In the genomic region with DNA sequence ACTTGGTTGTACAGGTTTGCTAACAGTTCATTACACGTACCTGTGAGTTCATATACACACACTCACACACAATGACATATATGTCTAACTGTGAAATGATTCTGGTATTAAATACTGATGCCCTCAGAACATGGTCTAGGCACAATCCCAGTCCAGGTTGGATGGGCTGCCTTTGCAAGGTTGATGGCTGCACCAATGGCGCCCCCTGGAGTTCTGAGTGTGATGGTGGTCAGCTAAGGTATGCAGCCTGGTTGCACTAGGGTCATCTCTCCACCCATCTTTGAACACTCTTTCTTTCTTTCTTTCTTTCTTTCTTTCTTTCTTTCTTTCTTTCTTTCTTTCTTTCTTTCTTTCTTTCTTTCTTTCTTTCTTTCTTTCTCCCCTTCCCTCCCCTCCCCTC, we compare ENCODE assay signal across 9 mouse cellular contexts.
A peak's percentile ranks its signal among the peaks of the same experiment; 100 is the strongest.
DNase-seq lines count a peak whose midpoint lies in the region; ATAC-seq and TF ChIP-seq lines count a peak whose summit lies in the region.
"Had no signal": no experiment of that assay in that cellular context is flagged by ENCODE, and none has a peak within 500 bp of the region (broad histone marks: within the 10 kb centered on the region; RNA-seq: fewer than 3 reads in every experiment).

No protein-coding gene starts in this region.

- intact Hi-C loops in gastrocnemius, postnatal 14 days (cut with DNase I; ENCODE audit: low total_unique reads) = no loop called here

- H3K27me3 ChIP-seq in hindbrain, embryonic 11.5 days (ENCODE audit: control insufficient read depth, insufficient read depth, low read length) = no peaks in the 10 kb centered on the region
- H3K27me3 ChIP-seq in hindbrain, embryonic 16.5 days (replicated peaks; ENCODE audit: control insufficient read depth, insufficient read depth, low read length) = no peaks in the 10 kb centered on the region
- no peaks in the 10 kb centered on the region for H3K27me3 ChIP-seq in thymus, adult 2 months (ENCODE audit: control insufficient read depth, insufficient read depth, low read length)

- DNase-seq in hindbrain, embryonic 11.5 days (ENCODE audit: low spot score) = peak; percentile 22
- peak; percentile 22 for DNase-seq in thymus, adult 2 months
- DNase-seq in thymus, adult 18-20 months = no peak
- DNase-seq in embryo, embryonic 10.5 days (ENCODE audit: low spot score) = peak; percentile 48
- no peak for DNase-seq in right cerebral cortex, postnatal 10 days (ENCODE audit: low spot score in 2 of 2)
- no peak for DNase-seq in gastrocnemius, postnatal 14 days
- DNase-seq: cerebellum, adult 9-11 months had no signal

- no peak for TF ChIP-seq POLR2A in thymus, adult 2 months (IDR thresholded peaks at IDR 0.05; ENCODE audit: control insufficient read depth, extremely low read depth, insufficient read depth, low read length, poor library complexity)

- no peaks in the 10 kb centered on the region for H3K4me1 ChIP-seq in hindbrain, embryonic 11.5 days (replicated peaks; ENCODE audit: control insufficient read depth, insufficient read depth, low read length)
- no peaks in the 10 kb centered on the region for H3K4me1 ChIP-seq in hindbrain, embryonic 16.5 days (ENCODE audit: control insufficient read depth, insufficient read depth, low read depth, low read length)
- H3K4me1 ChIP-seq in thymus, adult 2 months (replicated peaks; ENCODE audit: control insufficient read depth, insufficient read depth, low read length) = no peaks in the 10 kb centered on the region

- H3K4me3 ChIP-seq in hindbrain, embryonic 11.5 days (ENCODE audit: low read depth, low read length) = no peak overlapping the region
- no peak overlapping the region for H3K4me3 ChIP-seq in hindbrain, embryonic 16.5 days (ENCODE audit: low read length)
- H3K4me3 ChIP-seq in thymus, adult 2 months (ENCODE audit: control insufficient read depth, insufficient read depth, low read length) = no peak overlapping the region

- 47% methylated on average over 2 of the region's 2 CpGs for WGBS in hindbrain, embryonic 11.5 days
- WGBS in hindbrain, embryonic 16.5 days = 36% methylated on average over 2 of the region's 2 CpGs
- 68% methylated on average over 2 of the region's 2 CpGs for WGBS in thymus, adult 2 months

- no peak for TF ChIP-seq CTCF in thymus, adult 2 months (IDR thresholded peaks at IDR 0.05; ENCODE audit: borderline replicate concordance, control insufficient read depth, extremely low read depth, insufficient read depth, low read length, poor library complexity)

- H3K4me2 ChIP-seq in hindbrain, embryonic 11.5 days (replicated peaks; ENCODE audit: low read depth, low read length) = no peak overlapping the region
- H3K4me2 ChIP-seq in hindbrain, embryonic 16.5 days (ENCODE audit: low read length) = no peak overlapping the region

- H3K36me3 ChIP-seq in hindbrain, embryonic 11.5 days (ENCODE audit: control insufficient read depth, insufficient read depth, low read length) = no peaks in the 10 kb centered on the region
- H3K36me3 ChIP-seq in hindbrain, embryonic 16.5 days (ENCODE audit: control insufficient read depth, insufficient read depth, low read length) = no peaks in the 10 kb centered on the region
- H3K36me3 ChIP-seq in thymus, adult 2 months (ENCODE audit: control insufficient read depth, insufficient read depth, low read length) = no peaks in the 10 kb centered on the region

- no peak for ATAC-seq in hindbrain, embryonic 11.5 days (ENCODE audit: low FRiP score)
- no peak for ATAC-seq in hindbrain, embryonic 16.5 days
- no peak for ATAC-seq in cerebellum, adult (ENCODE audit: insufficient number of reproducible peaks, low FRiP score, low TSS enrichment)

- H3K9me3 ChIP-seq in hindbrain, embryonic 11.5 days (ENCODE audit: control insufficient read depth, low read length) = no peaks in the 10 kb centered on the region
- H3K9me3 ChIP-seq in hindbrain, embryonic 16.5 days (ENCODE audit: control insufficient read depth, low read length) = no peaks in the 10 kb centered on the region

- H3K9ac ChIP-seq in hindbrain, embryonic 11.5 days (ENCODE audit: low read depth, low read length) = no peak overlapping the region
- H3K9ac ChIP-seq in hindbrain, embryonic 16.5 days (ENCODE audit: low read depth, low read length) = no peak overlapping the region

- H3K27ac ChIP-seq in hindbrain, embryonic 11.5 days (ENCODE audit: low read depth, low read length) = no peak overlapping the region
- H3K27ac ChIP-seq in hindbrain, embryonic 16.5 days (ENCODE audit: low read depth, low read length) = no peak overlapping the region
- H3K27ac ChIP-seq in thymus, adult 2 months (ENCODE audit: control insufficient read depth, insufficient read depth, low read length) = no peak overlapping the region

Comparison
In these comparisons a context has a peak if more than half of its experiments do, and no peak if none do; other contexts are left out.
1. DNase-seq: peak in hindbrain, embryonic 11.5 days (single experiment), thymus, adult 2 months (single experiment) and embryo, embryonic 10.5 days (single experiment); none in thymus, adult 18-20 months (0 of 2), right cerebral cortex, postnatal 10 days (0 of 2) and gastrocnemius, postnatal 14 days (single experiment).